Mouse (Mus musculus) testis, adult 2 months (tissue): ENCODE measurements around the gene Plcb3. TPM values are rescaled to one million over a fixed set of nuclear protein-coding genes. Genes with fewer than 3 reads are reported as not detected.

ENCODE experiments used
- H3K27ac ChIP-seq: fragments of 200-500 bp; 2 replicates; pipeline ENCODE4 v1.5.1; 2012; ENCODE audit warnings: low read depth, low read length; ENCODE audit not compliant: control insufficient read depth, insufficient read depth
- H3K27me3 ChIP-seq: fragments of 200-500 bp; 2 replicates; pipeline ENCODE4 v1.6.1; 2012; ENCODE audit warnings: mild to moderate bottlenecking, low read length, moderate library complexity; ENCODE audit not compliant: control insufficient read depth, insufficient read depth
- H3K36me3 ChIP-seq: fragments of 200-500 bp; 2 replicates; pipeline ENCODE4 v1.6.1; 2012; ENCODE audit warnings: mild to moderate bottlenecking, low read length; ENCODE audit not compliant: control insufficient read depth, insufficient read depth
- H3K4me1 ChIP-seq: fragments of 200-500 bp; 2 replicates; pipeline ENCODE4 v1.6.1; 2012; ENCODE audit warnings: low read length; ENCODE audit not compliant: control insufficient read depth, insufficient read depth
- H3K4me3 ChIP-seq: fragments of 200-500 bp; 2 replicates; pipeline ENCODE4 v1.5.1; 2012; ENCODE audit warnings: low read depth, mild to moderate bottlenecking, low read length, moderate library complexity, mixed read lengths; ENCODE audit not compliant: control insufficient read depth
- CTCF ChIP-seq: fragments of 200-500 bp; IDR thresholded peaks from 2 replicates; pipeline ENCODE4 v1.5.1; 2012; ENCODE audit warnings: low read depth, mild to moderate bottlenecking, inconsistent platforms, low read length, moderate library complexity; ENCODE audit not compliant: control insufficient read depth, insufficient read depth, insufficient replicate concordance
- POLR2A ChIP-seq: fragments of 200-500 bp; IDR thresholded peaks from 2 replicates; pipeline ENCODE4 v1.6.1; 2012; ENCODE audit warnings: low read depth, mild to moderate bottlenecking, inconsistent platforms, low read length, moderate library complexity; ENCODE audit not compliant: control insufficient read depth
- polyA plus RNA-seq: library from polyadenylated mRNA; depleted of rRNA; stranded (reverse); fragments of >200 nt; gene quantifications from 2 replicates; pipeline ENCODE4 v1.2.3, GENCODE M21; 2012

The Plcb3 gene
- polyA plus RNA-seq, 1 experiment: 13.9 TPM

GRCm38 (mm10) chr19:6949951-6950350 lies 26.3 kb downstream of the Plcb3 start:
- no peaks in the 10 kb centered on the region for H3K27me3 ChIP-seq
- TF ChIP-seq CTCF (no peak), POLR2A (no peak)
- no peak overlapping the region for H3K4me3 ChIP-seq
- no peaks in the 10 kb centered on the region for H3K36me3 ChIP-seq
- H3K27ac ChIP-seq: no peak overlapping the region
- H3K4me1 ChIP-seq: peaks cover 18% of the 10 kb centered on the region

GRCm38 (mm10) chr19:6949532-6949931 lies 26.7 kb downstream of the Plcb3 start:
- Histone ChIP-seq H3K36me3 (no peaks in the 10 kb centered on the region), H3K27ac (no peak overlapping the region), H3K4me1 (peaks cover 18% of the 10 kb centered on the region), H3K4me3 (no peak overlapping the region), H3K27me3 (no peaks in the 10 kb centered on the region)
- TF ChIP-seq CTCF (no peak), POLR2A (no peak)

- H3K4me1 ChIP-seq: peaks cover 20% of the 10 kb centered on the region
- no peaks in the 10 kb centered on the region for H3K27me3 ChIP-seq
- H3K36me3 ChIP-seq: no peaks in the 10 kb centered on the region
- H3K4me3 ChIP-seq: no peak overlapping the region
- TF ChIP-seq POLR2A (no peak), CTCF (no peak)
- H3K27ac ChIP-seq: no peak overlapping the region
These were observed 28.1 kb downstream of the Plcb3 start for GRCm38 (mm10) chr19:6948186-6948585.

- Histone ChIP-seq H3K4me3 (no peak overlapping the region), H3K27me3 (no peaks in the 10 kb centered on the region), H3K27ac (no peak overlapping the region), H3K4me1 (peaks cover 20% of the 10 kb centered on the region), H3K36me3 (no peaks in the 10 kb centered on the region)
- TF ChIP-seq CTCF: no peak
- TF ChIP-seq POLR2A: no peak
These were observed 28.5 kb downstream of the Plcb3 start for GRCm38 (mm10) chr19:6947742-6948141.

- H3K4me3 ChIP-seq: no peak overlapping the region
- no peak overlapping the region for H3K27ac ChIP-seq
- TF ChIP-seq CTCF (no peak), POLR2A (no peak)
- no peaks in the 10 kb centered on the region for H3K36me3 ChIP-seq
- H3K4me1 ChIP-seq: peaks cover 13% of the 10 kb centered on the region
- H3K27me3 ChIP-seq: no peaks in the 10 kb centered on the region
These were observed 32.6 kb downstream of the Plcb3 start for GRCm38 (mm10) chr19:6943709-6944108.

GRCm38 (mm10) chr19:6942764-6943163 lies 33.5 kb downstream of the Plcb3 start:
- H3K36me3 ChIP-seq: no peaks in the 10 kb centered on the region
- peaks cover 17% of the 10 kb centered on the region for H3K4me1 ChIP-seq
- H3K27ac ChIP-seq: peak overlapping the region; percentile 83
- peak overlapping the region; percentile 94 for H3K4me3 ChIP-seq
- TF ChIP-seq POLR2A (no peak), CTCF (no peak)
- no peaks in the 10 kb centered on the region for H3K27me3 ChIP-seq

GRCm38 (mm10) chr19:6942249-6942691 lies 34.0 kb downstream of the Plcb3 start, which contains the start of gene Gpr137:
Gene Gpr137, minus strand, starts transcription at chr19:6942480.
- Histone ChIP-seq H3K36me3 (no peaks in the 10 kb centered on the region), H3K4me1 (peaks cover 18% of the 10 kb centered on the region), H3K4me3 (peak within 1 kb of the TSS; percentile 94), H3K27ac (peak within 1 kb of the TSS; percentile 93), H3K27me3 (no peaks in the 10 kb centered on the region)
- TF ChIP-seq POLR2A (peak; percentile 70; the same call in 1 of the 2 replicates), CTCF (no peak)
